Mouse (Mus musculus) T-helper 2 cell (primary cell): ENCODE data around the gene 2210407C18Rik.

Experiments
- in situ Hi-C: fragments of 300-600 bp; cut with MboI, MseI; formaldehyde crosslinking; loops from one replicate; pipeline ENCODE4 v1.15.1; 2025; ENCODE audit warnings: high pct_unique_total_duplicates

The 2210407C18Rik gene

DNA sequence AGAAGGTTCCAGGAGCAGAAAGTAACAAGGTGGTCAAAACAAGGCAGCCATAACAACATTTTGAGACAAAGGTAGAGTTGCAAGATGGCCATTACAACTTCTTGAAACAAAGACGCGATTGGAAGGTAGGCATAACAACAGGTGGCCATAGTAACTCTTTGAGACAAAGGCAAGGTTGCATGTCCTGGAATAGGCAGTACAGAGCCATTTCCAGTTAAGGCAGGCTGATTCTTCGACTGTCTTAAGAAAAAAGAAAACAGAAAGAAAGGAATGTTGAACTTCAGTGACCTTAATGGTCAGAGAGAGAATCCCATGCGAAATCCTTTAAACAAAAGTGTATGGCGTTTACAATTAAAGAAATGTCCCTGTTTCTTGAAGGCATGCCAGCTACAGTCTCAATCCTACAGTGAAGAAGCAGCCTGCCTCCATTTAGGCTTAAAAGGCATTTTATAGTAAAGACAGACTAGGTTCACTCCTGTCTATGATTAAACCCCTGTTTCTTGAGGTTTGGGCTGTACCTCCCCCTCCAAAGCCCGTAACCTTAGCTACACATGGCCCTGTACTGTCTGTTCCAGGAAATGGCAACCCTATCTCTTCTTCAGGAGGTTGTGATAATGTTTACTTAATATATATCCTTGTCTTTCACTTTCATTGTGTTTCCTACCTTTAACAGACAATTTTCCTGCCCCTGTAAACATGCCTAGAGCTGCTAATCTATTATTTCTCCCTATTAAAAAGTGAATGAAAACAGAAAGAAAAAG, 12.9 kb downstream of the 2210407C18Rik start:
- in situ Hi-C loops, result no loop called here

DNA sequence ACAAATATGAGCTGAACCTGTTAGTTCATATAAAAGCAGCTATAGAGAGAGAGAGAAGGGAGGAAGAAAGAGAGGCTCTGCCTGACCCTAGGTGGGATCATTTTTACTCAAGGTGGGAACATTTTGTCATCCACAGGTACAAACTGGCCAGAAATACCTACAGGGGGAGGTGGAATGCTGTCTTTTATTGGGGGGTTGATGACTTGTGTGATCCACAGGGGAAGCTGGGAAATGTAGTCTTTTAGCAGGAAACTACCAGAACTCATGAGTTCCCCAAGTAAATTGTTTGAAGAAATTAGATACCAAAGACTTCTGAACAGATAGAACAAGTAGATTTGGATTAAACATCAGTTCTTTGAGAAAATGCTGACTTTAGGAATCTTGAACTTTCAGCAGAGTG, 13.8 kb downstream of the 2210407C18Rik start:
- in situ Hi-C loops, result no loop called here

- in situ Hi-C loops, result no loop called here
These were observed 18.0 kb downstream of the 2210407C18Rik start for GRCm38 (mm10) chr11:58597837-58598236.

GRCm38 (mm10) chr11:58594814-58595213, 21.1 kb downstream of the 2210407C18Rik start, which contains the start of gene Olfr324:
TSS of gene Olfr324 (plus strand) at chr11:58595114.
- in situ Hi-C loops, result no loop called here

DNA sequence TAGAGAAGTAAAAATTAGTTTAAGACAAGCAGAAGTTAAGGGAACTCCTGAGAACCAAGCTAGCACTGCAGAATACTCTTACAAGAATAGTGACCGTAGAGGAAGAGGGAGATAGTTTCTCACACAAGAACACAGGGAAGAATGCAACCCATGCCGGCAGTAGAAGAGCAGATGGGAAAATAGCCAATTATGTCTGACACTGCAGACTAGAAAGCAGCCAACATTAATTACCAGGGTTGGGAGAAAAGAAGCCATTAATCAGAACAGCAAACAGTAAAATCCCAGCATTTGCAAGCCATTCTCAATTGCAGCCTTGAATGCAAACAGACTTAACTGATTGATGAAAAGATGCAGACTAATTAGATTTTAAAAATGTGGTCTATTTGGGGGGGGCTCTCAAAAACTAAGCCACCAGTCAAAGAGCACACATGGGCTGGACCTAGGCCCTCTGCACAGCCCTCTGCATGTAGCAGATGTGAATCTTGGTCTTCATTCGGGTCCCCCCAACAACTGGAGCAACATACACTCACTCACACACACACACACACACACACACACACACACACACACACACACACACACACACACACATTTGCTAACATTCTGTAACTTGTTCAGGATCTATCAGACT, 27.1 kb downstream of the 2210407C18Rik start:
- in situ Hi-C loops, result no loop called here

- in situ Hi-C loops, result no loop called here
These were observed 28.0 kb downstream of the 2210407C18Rik start for GRCm38 (mm10) chr11:58587898-58588348.

- in situ Hi-C loops, result no loop called here
These were observed 37.2 kb downstream of the 2210407C18Rik start for GRCm38 (mm10) chr11:58578636-58579035.

DNA sequence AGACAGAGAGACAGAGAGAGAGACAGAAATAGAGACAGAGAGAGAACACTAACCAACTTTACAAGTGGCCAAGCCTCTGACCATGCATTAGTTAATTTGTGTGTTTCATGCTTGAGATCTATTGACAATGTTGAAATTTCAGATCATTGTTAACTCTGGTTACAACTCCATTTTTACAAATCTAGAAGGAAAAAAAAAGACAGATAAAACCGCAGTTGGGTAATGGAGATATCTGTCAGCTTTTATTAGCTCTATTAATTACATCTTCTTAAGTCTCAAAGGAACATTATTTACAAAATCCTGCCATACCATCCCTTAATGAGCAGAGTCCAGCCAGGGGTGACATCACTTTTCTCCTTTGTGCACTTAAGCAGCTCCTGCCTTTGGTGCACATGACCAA, 38.4 kb downstream of the 2210407C18Rik start, which contains the start of gene Olfr325:
TSS of gene Olfr325 (plus strand) at position 301 of the 400 bp plus-strand sequence.
- in situ Hi-C loops, result no loop called here

DNA sequence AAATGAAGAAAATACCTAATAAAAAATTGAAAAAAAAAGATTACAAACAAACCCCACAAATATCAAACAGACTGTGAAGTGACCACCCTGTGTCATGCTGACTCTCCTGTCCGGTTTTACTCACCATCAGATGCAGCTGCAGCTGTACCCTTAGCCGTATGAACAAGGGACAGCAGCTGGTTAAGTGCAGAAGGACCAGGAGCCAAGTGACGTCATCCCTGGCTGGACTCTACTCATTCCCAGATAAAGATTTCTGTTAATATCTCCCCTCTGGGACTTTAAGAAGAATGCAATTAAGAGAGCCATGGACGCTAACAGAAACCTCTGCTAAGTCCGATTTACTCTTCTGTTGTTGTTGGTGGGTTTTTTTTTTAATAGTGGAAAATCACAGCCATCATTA, 45.5 kb downstream of the 2210407C18Rik start, which contains the start of gene Olfr224:
TSS of gene Olfr224 (minus strand) at position 149 of the 400 bp plus-strand sequence.
- in situ Hi-C loops, result no loop called here
